Mouse (Mus musculus): ENCODE data around the gene Lemd2.
"Not testable (repeated sequence)": the region's sequence is repeated elsewhere in the genome, so short reads cannot be mapped to it uniquely, and the experiment has no call there.

Gene Lemd2

DNA sequence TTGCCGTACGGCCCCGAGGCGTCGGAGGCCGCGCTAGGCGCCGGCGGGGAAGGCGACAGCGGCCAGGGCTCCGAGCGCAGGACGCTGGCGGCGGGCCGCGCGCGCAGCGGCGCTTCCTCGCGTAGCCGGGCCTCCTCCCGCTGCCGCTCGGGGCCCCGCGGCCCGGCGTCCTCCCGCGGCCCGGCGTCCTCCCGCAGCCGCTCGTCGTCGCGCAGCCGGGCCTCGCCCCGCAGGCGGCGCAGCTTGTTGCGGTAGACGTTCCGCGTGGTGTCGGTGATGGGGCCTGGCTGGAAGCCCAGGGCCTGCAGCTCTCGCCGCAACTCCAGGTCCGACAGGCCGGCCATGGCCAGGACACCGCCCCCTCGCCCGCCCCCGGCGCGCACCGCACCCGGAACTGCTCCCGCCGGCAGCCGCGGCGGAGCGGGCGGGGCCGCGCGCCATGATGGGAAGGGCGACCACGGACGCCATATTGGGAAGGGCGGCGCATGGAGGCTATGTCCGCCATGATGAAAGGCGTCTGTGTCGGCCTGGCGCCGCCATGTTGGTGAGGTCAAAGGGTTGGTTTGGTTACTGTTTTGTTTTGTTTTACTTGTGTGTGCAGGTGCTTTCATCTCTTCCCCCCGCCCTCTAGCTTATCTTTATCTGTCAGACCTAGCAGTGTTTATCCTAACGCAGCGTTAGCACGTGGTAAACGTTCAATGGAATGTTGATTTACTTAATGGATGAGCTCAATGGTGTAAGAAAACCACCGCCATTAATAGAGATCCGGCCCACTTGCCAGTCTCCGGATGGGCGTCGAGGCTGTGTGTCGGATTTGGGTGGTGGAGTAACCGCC lies at the start of gene Lemd2:
Lemd2 (minus strand) TSS at position 395 of the 835 bp plus-strand sequence.
- in situ Hi-C loops (cut with MboI): no loop called here

DNA sequence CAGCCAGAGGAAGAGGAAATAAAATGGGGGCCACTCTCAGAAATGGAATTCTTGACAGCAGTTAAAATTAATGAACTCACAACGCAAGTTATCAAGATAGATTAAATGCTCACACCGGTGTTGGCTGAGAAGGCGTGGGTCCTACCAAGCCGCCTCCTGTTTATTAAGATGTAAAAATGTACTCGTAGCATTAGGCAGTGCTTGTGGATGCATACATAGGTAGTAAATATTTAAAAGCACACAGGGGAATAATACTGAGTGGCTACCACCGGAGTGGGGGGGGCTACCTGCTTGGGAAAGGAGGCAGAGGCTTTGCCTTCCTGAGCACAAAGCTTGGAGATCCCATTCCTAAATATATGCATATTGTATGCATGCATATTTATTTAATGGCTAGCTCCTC lies 46.9 kb upstream of the Lemd2 start:
- in situ Hi-C loops (cut with MboI): no loop called here

DNA sequence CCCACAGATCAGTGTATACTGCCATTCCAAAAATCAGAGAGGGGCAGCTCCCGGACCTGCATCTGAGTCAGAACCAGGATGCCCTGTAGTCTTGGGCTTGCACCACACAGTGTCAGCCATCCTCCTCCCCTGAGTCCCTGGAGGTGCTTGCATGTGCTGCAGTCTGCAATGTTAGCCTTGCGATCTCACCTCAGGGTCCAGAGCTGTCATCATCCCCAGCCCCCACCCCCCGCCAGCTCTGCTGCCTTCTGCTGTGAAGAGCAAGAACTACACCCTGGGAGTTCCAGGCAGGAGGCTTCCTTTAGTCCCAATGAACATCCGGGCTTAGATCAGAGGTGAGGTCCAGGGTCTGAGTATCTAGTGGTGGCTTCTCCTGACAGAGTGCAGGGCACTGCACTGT lies 46.2 kb upstream of the Lemd2 start:
- in situ Hi-C loops (cut with MboI): no loop called here

DNA sequence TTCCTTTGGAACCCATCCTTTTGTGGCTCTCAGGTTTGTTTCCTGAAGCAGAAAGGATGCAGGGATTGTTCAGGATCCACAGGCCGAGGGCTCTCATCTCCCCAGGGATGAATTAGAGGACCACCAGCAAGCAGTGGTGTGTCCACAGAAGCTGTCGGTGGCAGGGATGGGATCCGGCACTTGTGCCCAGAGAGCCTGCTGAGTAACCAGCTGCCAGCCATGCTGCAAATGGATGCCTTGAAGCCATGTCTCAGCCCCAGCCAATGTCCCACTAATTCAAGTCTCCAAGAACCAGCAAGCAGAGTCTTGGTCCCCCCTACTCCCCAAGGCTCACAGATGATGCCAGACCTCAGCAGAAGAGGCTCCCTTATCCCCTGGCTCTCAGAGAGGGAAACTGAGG lies 44.8 kb upstream of the Lemd2 start:
- in situ Hi-C loops (cut with MboI): no loop called here

DNA sequence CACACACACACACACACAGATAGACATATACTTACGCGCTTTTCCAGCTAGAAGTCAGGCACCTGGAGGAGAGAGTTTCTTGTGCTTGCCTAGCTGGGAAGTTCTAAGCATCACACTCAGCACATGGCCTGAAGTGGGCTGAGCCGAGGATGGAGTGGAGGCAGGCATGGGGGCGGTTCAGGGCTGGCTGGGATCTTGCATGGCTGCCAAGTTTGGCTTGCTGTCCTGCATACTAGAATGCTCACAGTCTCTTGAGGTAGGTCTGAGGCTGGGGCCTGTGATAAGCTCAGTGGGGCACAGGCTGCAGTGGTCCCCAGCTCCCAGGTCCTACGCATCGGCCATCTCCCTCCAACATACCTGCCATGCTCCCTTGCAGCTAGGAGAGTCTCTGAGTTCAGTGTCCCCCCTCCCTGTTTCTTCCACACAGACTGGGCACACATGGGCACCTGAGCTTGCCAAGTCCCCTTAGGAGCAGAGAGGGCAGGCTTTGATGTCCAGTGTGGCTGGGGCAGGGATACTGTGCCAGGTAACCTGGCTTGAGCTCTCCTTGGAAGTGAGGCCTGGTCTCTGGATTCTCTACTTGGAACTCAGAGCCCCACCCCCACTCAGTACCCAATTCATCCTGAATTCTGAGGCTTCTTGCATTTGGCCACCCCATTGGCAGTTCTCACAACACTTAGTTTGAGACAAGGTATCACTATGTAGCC lies 43.6 kb upstream of the Lemd2 start:
- in situ Hi-C loops (cut with MboI): no loop called here

DNA sequence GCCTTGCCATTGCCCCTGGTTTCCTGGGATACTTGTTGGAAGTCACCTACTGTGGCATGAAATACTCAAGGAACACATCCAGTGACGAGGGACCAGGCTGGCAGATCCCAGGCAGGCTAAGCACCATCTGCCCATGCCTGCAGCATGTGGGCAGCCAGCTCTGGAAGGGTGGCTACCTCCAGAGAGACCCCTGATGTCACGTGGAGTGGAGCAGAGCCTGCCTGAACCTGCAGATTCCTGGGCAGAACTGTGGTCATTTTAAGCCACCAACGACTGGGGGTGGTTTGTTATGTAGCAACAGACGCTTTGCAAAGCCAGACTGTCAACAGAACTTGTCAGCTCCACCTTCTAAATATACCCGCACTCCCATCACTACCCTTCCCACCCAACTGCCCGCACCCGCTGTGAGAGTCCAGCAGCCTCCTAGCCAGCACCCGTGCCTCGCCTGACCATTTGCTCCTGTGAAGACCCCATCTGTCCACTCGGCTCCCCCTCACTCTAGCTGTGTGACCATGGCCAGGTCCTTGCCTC lies 41.6 kb upstream of the Lemd2 start:
- in situ Hi-C loops (cut with MboI): no loop called here

DNA sequence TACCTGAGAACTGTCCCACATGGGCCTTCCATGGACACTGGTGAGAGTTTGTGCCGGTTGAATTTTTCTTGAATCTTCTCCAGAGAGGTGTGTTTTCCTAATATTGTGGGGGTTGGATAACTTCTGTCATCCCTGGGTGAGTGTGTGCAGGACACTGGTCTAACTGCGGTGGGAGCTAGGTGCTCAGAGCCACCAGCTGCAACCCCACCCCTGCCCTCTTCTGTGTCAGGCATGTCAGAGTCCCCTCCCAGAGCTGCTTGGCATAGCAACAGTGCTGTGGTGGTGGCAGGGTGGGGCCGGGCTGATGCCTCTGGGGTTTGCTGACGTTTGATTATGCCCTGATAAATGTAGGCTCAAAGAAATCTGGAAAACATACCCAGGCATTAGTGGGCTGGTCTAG lies 40.6 kb upstream of the Lemd2 start:
- in situ Hi-C loops (cut with MboI): no loop called here

DNA sequence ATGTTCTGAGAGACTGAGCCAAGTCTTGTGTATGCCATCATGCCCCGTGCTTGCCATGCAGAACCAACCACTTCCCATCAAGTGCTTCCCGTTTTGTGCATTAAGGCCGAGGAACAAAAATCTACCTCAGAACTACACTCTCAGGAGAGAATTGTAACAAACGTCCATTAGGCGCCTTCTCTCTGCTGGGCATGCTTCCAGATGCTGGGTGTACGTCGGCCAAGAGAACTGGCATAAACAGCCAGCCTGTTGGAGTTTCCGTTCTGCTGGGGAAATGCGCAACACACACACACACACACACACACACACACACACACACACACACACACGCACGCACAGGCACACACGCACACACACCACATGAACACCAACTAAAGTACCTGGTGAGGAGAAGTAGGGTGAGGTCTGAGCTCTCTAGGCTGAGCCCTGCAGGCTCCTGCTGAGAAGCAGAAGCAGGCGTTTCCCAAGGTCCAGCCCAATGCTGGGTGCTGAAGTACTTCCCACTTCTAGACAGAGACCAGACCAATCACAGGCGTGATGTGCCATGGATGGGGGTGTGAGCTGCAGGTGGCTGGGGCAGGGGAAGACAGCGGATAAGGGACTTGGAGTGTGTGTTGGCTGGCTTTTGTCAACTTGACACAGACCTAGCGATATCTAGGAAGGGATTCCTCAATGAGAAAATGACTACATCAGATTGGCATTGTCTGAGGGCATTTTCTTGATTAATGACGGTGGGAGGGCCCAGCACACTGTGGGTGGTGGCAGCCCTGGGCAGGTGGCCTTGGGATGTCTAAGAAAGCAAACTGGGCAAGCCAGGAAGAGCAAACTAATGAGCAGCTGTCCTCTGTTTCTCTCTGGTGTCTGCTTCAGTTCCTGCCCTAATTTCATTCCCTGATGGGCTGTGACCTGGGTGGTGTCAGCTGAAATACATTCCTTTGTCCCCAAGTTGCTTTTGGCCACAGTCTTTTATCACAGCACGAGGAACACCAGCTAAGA lies 38.2 kb upstream of the Lemd2 start:
- in situ Hi-C loops (cut with MboI): no loop called here

DNA sequence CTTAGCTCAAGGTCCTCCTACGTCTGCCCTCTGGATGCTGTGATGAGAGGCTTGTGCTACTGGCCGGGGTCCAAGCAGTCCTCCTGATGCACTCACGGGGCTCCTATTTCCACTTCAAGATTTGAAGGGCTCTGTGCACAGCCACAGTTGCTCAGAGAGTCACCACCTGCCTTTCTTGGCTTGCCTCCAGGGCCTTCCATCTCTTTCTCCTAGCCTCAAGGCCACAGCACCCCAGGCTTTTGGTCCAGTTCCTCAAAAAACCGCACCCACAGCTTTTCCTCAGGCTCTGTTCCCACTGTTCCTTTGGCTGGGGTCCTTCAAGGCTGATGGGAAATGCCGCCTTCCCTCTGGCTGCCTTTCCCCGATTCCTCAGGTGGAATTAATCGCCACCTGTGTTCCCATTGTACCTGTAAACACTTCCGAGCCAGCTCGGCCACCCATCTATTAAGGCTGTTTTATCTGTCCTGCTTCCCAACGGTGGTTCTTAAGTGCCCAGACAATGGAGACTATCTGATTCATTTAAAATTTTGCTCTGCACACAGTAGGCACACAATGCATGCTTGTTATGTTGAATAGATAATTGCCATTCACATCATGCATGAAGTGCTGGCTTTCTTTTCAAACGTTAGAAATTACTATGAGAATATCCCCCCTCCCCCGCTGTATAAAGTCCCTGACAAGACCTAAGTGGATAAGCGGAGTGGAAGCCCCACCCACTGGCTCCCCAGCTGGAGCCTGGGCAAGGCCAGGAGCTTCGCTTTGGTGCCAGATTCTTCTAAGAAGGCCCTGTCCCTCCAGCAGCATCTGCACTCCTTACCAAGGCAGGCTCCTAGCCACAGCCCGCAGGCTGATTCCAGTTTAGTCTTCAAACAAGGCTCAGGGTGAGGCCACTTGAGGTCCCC lies 36.5 kb upstream of the Lemd2 start:
- in situ Hi-C loops (cut with MboI): no loop called here

DNA sequence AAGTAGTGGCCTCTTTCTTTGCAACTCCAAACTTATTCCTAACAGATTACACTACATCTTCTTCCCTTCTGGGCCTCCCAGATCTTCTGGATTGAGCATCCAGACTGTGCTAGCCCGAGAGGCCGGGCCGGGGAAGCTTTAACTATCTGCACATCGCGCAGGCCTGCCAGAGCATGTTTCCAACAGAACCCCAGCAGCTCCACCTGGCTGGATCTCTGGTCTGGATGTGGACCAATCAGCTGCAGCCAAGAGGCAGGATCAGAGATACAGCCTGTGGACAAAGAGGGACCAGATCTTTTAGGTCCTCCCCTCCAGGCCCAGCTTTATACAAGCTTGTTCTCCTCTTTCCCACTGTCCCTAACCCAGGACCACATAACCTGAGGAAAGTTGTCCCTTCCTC lies 35.7 kb upstream of the Lemd2 start:
- in situ Hi-C loops (cut with MboI): no loop called here

DNA sequence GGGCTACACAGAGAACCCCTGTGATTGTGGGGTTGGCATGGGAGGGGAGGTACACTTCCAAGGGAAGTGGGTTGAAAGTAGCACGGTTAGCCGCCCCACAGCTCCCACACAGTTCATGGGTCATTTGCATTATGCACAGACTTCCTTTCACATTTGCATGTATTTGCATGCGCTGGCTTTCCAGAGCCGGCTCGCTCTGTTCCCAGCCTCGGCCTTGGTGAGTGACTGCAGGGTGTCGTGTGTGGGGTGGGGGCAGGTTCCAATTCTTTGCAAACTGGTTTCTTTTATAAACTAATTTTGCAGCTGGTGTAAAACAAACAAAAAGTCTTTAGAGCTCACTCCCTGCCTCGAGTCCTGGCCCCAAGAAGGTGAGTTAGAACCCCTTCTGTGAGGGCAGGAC lies 34.4 kb upstream of the Lemd2 start:
- in situ Hi-C loops (cut with MboI): no loop called here

DNA sequence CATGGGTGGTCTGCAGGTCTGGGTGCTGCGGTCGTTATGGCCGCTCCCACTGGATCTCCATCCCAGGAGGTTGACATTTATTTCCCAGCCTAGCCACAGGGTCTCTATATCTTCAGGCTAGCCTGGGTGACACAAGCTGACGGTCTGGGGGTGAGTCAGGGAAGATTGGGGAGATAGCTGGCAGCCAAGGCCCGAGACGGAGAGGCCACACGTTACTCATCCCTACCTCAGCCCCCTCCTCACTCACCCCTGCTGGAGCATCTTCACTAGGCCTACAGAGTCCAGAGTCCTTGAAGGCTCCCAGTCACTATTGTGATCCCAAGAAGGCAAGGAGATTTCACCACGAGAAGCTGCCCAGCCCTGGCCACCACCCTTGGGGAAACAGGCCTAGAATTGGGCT lies 33.5 kb upstream of the Lemd2 start:
- in situ Hi-C loops (cut with MboI): no loop called here

DNA sequence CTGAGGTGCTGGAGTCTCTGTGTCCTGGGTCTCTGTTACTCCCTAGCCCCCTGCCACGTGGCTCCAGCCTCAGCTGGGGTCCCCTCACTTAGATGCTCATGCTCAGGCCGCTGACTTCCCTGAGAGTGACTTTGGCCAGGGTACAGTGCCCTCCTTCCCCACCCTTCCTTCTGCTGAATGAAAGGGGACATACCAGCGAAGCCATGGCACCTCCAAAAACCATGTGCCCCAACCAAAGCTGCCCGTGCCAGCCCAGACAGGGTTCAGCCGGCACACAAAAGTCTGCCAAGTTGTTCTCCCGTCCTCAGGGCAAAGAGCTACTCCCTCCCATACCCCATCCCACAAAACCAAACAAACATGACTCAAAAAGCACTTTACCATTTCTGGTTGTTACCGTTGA lies 29.0 kb upstream of the Lemd2 start:
- in situ Hi-C loops (cut with MboI): no loop called here

DNA sequence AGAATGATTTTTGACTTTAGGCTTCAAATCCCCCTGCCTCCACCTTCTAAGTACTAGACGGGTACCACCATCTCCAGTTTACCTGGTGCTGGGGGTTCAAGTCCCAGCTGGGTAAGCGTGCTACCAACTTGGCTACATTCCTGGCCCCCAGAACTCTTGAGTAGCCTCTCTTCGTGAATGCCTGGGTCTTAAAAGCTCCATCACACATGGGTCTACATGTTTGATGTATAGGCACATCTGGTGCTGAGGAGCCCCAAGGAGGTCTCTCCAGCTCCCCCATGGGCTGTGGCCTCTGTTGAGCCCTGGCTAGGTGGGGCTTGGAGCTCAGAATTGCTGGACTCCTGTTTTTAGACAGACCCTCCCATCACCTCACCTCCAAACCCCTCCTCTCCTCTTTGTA lies 27.9 kb upstream of the Lemd2 start:
- in situ Hi-C loops (cut with MboI): no loop called here

DNA sequence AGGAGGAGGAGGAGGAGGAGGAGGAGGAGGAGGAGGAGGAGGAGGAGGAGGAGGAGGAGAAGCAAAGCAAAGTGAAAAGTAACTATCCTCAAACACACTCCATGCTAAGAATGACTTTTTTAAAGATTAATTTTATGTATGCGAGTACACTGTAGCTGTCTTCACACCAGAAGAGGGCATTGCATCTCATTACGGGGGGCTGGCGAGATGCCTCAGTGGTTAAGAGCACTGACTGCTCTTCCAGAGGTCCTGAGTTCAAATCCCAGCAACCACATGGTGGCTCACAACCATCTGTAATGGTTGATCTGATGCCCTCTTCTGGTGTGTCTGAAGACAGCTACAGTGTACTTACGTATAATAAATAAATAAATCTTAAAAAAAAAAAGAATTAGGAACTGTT lies 27.3 kb upstream of the Lemd2 start:
- in situ Hi-C loops (cut with MboI): not testable (repeated sequence)

DNA sequence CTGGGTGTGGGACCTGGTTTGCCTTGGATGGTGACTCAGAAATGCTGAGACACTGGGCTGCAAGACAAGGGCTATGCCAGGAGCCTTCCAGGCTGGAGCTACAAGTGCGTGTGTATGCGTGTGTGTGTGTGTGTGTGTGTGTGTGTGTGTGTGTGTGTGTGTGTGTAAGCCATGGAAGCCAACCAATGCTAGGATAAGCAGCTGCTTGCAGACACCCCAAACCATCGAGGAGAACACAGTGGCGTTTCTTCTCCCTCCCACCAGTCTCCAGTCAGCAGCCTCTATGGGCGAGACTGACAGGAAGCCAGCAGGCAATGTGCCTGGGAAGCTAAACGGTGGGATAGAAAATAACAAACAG lies 26.9 kb upstream of the Lemd2 start:
- in situ Hi-C loops (cut with MboI): no loop called here

DNA sequence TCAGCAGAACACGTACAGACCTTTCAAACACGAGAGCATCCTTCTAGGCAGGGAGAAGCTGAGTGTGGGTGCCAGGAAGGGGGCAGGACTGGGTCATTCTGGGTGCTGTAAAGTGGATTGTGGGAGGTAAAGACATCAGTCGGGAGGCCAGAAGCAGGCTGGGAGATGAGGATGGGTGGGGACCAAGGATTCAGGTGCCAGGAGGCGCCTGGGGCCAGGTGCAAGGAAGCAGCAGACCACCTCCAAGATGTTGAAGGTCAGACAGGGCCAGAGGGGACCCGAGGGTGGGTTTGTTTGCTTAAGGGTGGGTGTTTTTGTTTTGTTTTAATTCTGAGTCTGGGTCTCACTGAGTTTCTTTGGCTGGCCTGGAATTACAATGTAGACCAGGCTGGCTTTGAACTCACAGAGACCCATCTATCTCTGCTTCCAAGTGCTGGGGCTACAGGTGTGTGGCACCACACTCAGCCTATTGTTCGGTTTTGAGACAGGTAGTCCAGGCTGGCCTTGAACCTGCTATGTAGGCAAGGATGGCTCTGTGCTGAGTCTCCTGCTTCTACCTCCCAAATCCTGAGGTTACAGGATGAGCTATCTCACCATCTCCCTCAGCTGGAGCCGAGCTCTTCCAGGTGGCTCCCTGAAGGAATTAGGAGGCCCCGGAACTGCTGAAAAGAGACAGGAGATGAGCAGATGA lies 26.3 kb upstream of the Lemd2 start:
- in situ Hi-C loops (cut with MboI): no loop called here

DNA sequence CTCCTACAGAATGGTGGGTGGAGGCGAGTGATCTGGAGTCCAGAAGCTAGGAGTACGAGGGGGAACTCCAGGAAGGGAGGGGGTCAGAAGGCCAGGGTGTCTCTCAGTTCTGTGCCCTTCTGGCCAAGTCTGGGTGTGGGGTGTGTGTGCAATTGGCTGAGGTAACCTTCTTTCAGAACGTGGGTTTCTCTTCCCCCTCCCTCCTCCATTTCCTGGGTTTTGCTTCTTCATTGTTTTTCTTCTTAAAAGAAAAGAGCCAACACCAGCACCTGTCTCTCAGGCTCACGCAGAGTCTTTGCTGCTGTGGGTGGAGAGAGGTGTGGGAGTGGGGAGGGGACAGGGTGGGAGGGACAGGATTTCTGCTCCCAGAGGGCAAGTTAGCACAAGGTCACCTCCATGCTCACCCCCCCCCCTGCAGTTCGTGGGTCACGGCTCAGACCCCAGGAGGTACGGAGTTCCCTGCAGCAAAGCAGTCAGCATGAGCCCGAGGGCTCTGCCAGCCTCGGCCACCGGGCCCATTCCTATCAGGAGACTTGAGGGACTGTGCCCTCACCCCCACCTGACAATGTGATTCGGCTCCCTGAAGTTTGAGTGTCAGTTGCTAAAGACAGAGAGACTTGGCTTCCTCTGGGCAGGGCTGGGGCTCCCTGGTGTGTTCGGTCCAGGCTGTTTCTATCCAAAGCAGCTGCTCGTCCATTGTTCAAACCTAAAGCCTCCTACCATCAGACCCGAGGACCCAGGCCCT lies 25.6 kb upstream of the Lemd2 start:
- in situ Hi-C loops (cut with MboI): no loop called here

DNA sequence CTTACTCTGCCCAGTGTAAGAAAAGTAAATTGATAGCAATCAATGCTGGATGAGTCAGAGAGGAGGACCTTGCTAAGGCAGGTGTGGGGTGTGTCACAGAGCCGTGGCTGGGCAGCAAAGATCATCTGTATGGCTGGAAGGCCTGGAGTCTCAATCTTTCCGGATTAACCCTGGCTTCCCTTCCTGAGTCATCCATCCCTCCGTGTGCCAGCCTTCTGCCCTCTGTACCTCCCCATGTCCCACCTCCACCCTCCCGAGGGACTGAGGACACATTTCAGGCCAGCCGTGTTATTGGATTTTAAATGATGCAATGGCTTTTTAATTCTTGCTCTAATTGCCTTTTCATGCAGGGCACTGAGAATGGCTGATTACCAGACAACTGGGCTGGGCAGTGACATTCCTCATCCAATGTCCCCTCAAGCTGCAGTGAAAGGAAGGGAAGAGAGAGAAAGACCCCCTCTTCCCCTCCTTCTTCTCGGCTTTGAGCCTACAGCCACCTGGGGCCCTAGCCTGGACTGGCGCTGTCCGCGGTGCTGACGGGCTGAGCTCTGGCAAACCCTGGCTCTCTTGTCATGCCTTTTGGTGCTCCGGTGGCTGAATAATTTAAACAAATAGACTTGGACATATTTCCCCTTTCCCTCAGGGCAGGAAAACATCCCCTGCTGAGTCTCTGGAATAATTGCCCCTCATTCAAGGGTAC lies 24.1 kb upstream of the Lemd2 start:
- in situ Hi-C loops (cut with MboI): no loop called here
